Mouse (Mus musculus): ENCODE measurements at regions not wholly inside any gene's neighbourhood (a gene's known extent, or its start where the extent isn't known, plus 50 kb on each side); places are given as distances from the start of the nearest gene placed in this dataset.

- no peak for DNase-seq (ENCODE audit: extremely low spot score, low read depth, low spot score)
These were observed 317.1 kb upstream of the Sash1 start for GRCm38 (mm10) chr10:9202922-9203321.

GRCm38 (mm10) chr10:9174997-9175396, 289.1 kb upstream of the Sash1 start:
- DNase-seq (ENCODE audit: extremely low spot score, low read depth, low spot score), result no peak

- DNase-seq (ENCODE audit: extremely low spot score, low read depth, low spot score), result no peak
These were observed 287.6 kb upstream of the Sash1 start for GRCm38 (mm10) chr10:9173509-9173908.

- no peak for DNase-seq (ENCODE audit: extremely low spot score, low read depth, low spot score)
These were observed 282.9 kb upstream of the Sash1 start for GRCm38 (mm10) chr10:9168725-9169124.

GRCm38 (mm10) chr10:9166017-9166416, 280.1 kb upstream of the Sash1 start:
- no peak for DNase-seq (ENCODE audit: extremely low spot score, low read depth, low spot score)

- no peak for DNase-seq (ENCODE audit: extremely low spot score, low read depth, low spot score)
These were observed 279.7 kb upstream of the Sash1 start for GRCm38 (mm10) chr10:9165598-9165997.

- no peak for DNase-seq (ENCODE audit: extremely low spot score, low read depth, low spot score)
These were observed 278.5 kb upstream of the Sash1 start for GRCm38 (mm10) chr10:9164333-9164732.

- DNase-seq (ENCODE audit: extremely low spot score, low read depth, low spot score), result no peak
These were observed 275.7 kb upstream of the Sash1 start for GRCm38 (mm10) chr10:9161597-9161996.

GRCm38 (mm10) chr10:9157299-9158215, 271.7 kb upstream of the Sash1 start:
- DNase-seq (ENCODE audit: extremely low spot score, low read depth, low spot score), result no peak

- no peak for DNase-seq (ENCODE audit: extremely low spot score, low read depth, low spot score)
These were observed 250.2 kb upstream of the Sash1 start for GRCm38 (mm10) chr10:9136099-9136498.

GRCm38 (mm10) chr10:9134293-9135021, 248.6 kb upstream of the Sash1 start:
- no peak for DNase-seq (ENCODE audit: extremely low spot score, low read depth, low spot score)

GRCm38 (mm10) chr10:9130061-9130460, 244.2 kb upstream of the Sash1 start:
- DNase-seq (ENCODE audit: extremely low spot score, low read depth, low spot score), result no peak

GRCm38 (mm10) chr10:9119249-9119648, 233.4 kb upstream of the Sash1 start:
- no peak for DNase-seq (ENCODE audit: extremely low spot score, low read depth, low spot score)

- no peak for DNase-seq (ENCODE audit: extremely low spot score, low read depth, low spot score)
These were observed 232.0 kb upstream of the Sash1 start for GRCm38 (mm10) chr10:9117648-9118551.

GRCm38 (mm10) chr10:9117134-9117533, 231.3 kb upstream of the Sash1 start:
- DNase-seq (ENCODE audit: extremely low spot score, low read depth, low spot score), result no peak

GRCm38 (mm10) chr10:9113706-9114105, 227.8 kb upstream of the Sash1 start:
- DNase-seq (ENCODE audit: extremely low spot score, low read depth, low spot score), result no peak

GRCm38 (mm10) chr10:9111051-9111450, 225.2 kb upstream of the Sash1 start:
- DNase-seq (ENCODE audit: extremely low spot score, low read depth, low spot score), result no peak

GRCm38 (mm10) chr10:9096207-9096606, 210.3 kb upstream of the Sash1 start:
- no peak for DNase-seq (ENCODE audit: extremely low spot score, low read depth, low spot score)

GRCm38 (mm10) chr10:9095163-9095562, 209.3 kb upstream of the Sash1 start:
- no peak for DNase-seq (ENCODE audit: extremely low spot score, low read depth, low spot score)

GRCm38 (mm10) chr10:9092237-9092885, 206.5 kb upstream of the Sash1 start:
- no peak for DNase-seq (ENCODE audit: extremely low spot score, low read depth, low spot score)

- DNase-seq (ENCODE audit: extremely low spot score, low read depth, low spot score), result no peak
These were observed 205.1 kb upstream of the Sash1 start for GRCm38 (mm10) chr10:9090961-9091360.

Data from hindlimb bud, embryonic 11.5 days (tissue).